Mouse (Mus musculus) liver, embryonic 14.5 days (tissue): Measurements from ENCODE around the gene Btbd9. TPM values are rescaled to one million over a fixed set of nuclear protein-coding genes. Genes with fewer than 3 reads are reported as not detected.

Source experiments
- ATAC-seq: fragments of 200-750 bp; cut with Nextera tagmentation; 2 replicates; pipeline ENCODE4 v1.8.0; 2017; ENCODE audit warnings: moderate number of reproducible peaks, mild to moderate bottlenecking, moderate library complexity; ENCODE audit not compliant: insufficient read depth
- DNase-seq, 3 experiments: peaks; one replicate each; pipeline ENCODE4 v3.0.0-alpha.2; 2012 to 2013; ENCODE audit warnings: low read depth in 3 of 3, low spot score in 3 of 3
- H3K27ac ChIP-seq: fragments of 300-500 bp; sonication (generic); 2 replicates; pipeline ENCODE4 v1.5.1; 2014; ENCODE audit warnings: moderate library complexity, mild to moderate bottlenecking, control low read depth, inconsistent platforms
- H3K27me3 ChIP-seq: fragments of 300-500 bp; sonication (generic); 2 replicates; pipeline ENCODE4 v1.6.1; 2014; ENCODE audit warnings: mild to moderate bottlenecking, low read length, moderate library complexity; ENCODE audit not compliant: control insufficient read depth, insufficient read depth
- H3K36me3 ChIP-seq: fragments of 300-500 bp; sonication (generic); replicated peaks from 2 replicates; pipeline ENCODE4 v1.6.1; 2014; ENCODE audit warnings: low read depth; ENCODE audit not compliant: control insufficient read depth, insufficient read depth
- H3K4me1 ChIP-seq, 2 experiments: fragments of 200-500 bp in 1 of 2; fragments of 300-500 bp in 1 of 2; sonication (generic) in 1 of 2; replicated peaks; 2 replicates each; pipeline ENCODE4 v1.6.1; 2012 to 2014; ENCODE audit warnings: antibody characterized with exemption in 1 of 2, inconsistent platforms in 1 of 2, low read length in 1 of 2; ENCODE audit not compliant: control insufficient read depth in 2 of 2, insufficient read depth in 2 of 2
- H3K4me2 ChIP-seq: fragments of 300-500 bp; sonication (generic); 2 replicates; pipeline ENCODE4 v1.6.1; 2014; ENCODE audit warnings: low read depth, mild to moderate bottlenecking, control low read depth, moderate library complexity
- H3K4me3 ChIP-seq, 2 experiments: fragments of 200-500 bp in 1 of 2; fragments of 300-500 bp in 1 of 2; sonication (generic) in 1 of 2; 2 replicates each; pipeline ENCODE4 v1.5.1; 2012 to 2014; ENCODE audit warnings: low read depth in 2 of 2, low read length in 2 of 2, mild to moderate bottlenecking in 2 of 2, control low read depth in 1 of 2, inconsistent platforms in 1 of 2, moderate library complexity in 1 of 2; ENCODE audit not compliant: insufficient read depth in 1 of 2
- H3K9ac ChIP-seq: fragments of 300-500 bp; sonication (generic); replicated peaks from 2 replicates; pipeline ENCODE4 v1.6.1; 2014; ENCODE audit warnings: mild to moderate bottlenecking, control low read depth, moderate library complexity
- H3K9me3 ChIP-seq: fragments of 300-500 bp; sonication (generic); 2 replicates; pipeline ENCODE4 v1.6.1; 2016; ENCODE audit warnings: low read length, mixed read lengths; ENCODE audit not compliant: control insufficient read depth
- CTCF ChIP-seq: IDR thresholded peaks from 2 replicates; pipeline ENCODE4 v1.5.1; 2016; ENCODE audit warnings: antibody characterized with exemption, low read depth, control low read depth
- EP300 ChIP-seq: IDR thresholded peaks from 2 replicates; pipeline ENCODE4 v1.6.1; 2016; ENCODE audit warnings: antibody characterized with exemption, low read depth
- WGBS: fragments of 180-500 bp; shearing (Covaris S2); extraction: QIAGEN DNeasy Blood & Tissue Kit; methylation state at CpG from one replicate; pipeline ENCODE4 v1.1.7; 2014; ENCODE audit not compliant: insufficient replicate concordance; 5-methylcytosine and 5-hydroxymethylcytosine counted together
- polyA plus RNA-seq, 2 experiments: library from polyadenylated mRNA; depleted of rRNA in 1 of 2; stranded (reverse) in 1 of 2; unstranded in 1 of 2; fragments of >200 nt; fragmentation: Nextera tagmentation in 1 of 2; extraction: Ambion mirVana in 1 of 2; gene quantifications; 2 replicates each; pipeline versions ENCODE4 v1.2.1 to v1.2.3; 2012 to 2014

Btbd9 gene
- polyA plus RNA-seq, 2 experiments = 2.7 to 9.6 TPM

DNA sequence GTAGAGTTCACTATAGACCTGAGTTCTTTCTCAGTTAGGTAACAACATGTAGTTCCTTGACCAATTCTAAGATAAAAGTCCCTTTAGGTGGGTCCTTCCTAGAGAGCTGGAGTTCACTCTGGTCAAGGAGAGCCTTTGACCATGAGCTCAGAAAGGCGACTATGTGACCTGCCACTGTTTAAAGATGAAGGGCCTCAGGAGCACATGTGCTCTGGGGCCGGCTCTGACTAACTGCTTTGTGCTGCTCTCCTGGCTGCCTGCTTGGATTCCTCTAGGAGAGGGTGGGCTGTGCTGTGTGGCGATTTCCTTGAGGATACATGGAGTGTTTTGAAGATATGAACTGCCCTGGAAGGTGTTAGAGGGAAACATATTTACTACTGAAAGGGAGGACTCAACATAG is 382.2 kb downstream of the Btbd9 start:
- Histone ChIP-seq H3K9me3 (no peaks in the 10 kb centered on the region), H3K4me1 (no peaks in the 10 kb centered on the region), H3K4me2 (no peak overlapping the region), H3K9ac (no peak overlapping the region), H3K27me3 (no peaks in the 10 kb centered on the region), H3K36me3 (no peaks in the 10 kb centered on the region), H3K4me3 (no peak overlapping the region), H3K27ac (no peak overlapping the region)
- no peak for DNase-seq
- 68% methylated on average over 3 of the region's 3 CpGs for WGBS
- no peak for ATAC-seq
- TF ChIP-seq EP300 = no peak

DNA sequence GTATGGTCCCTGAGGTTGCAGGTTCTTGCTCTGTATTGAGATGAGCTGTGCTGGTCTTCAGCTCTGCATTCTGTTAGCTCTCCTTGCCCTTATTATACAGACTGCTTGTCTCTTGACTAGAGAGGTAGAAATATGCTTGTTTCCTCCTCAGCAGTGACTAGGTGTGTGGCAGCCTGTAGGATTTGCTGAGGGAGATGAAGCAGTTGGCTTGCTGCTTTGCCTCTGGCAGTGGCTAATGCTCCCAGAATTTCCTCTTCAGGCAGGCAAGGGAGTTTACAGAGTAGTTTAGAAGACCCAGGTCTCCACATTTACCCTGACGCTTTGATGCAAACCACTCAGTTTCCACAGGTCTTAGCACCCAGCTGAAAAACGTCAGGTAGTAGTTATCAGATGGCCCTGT is 382.7 kb downstream of the Btbd9 start:
- Histone ChIP-seq H3K4me1 (no peaks in the 10 kb centered on the region), H3K9me3 (no peaks in the 10 kb centered on the region)
- TF ChIP-seq EP300 (no peak), CTCF (no peak)

GRCm38 (mm10) chr17:30192416-30193005 is 383.8 kb downstream of the Btbd9 start:
- H3K36me3 ChIP-seq = no peaks in the 10 kb centered on the region
- no peaks in the 10 kb centered on the region for H3K27me3 ChIP-seq
- 91% methylated on average over 26 of the region's 26 CpGs for WGBS

More for the DNA sequence above, 382.7 kb downstream of the Btbd9 start:
- DNase-seq = no peak
- no peak overlapping the region for H3K27ac ChIP-seq
- H3K4me3 ChIP-seq = no peak overlapping the region
- WGBS = 58% methylated on average over 2 of the region's 2 CpGs
- ATAC-seq = no peak
- no peaks in the 10 kb centered on the region for H3K27me3 ChIP-seq
- H3K36me3 ChIP-seq = no peaks in the 10 kb centered on the region
- H3K9ac ChIP-seq = no peak overlapping the region
- H3K4me2 ChIP-seq = no peak overlapping the region

GRCm38 (mm10) chr17:30191097-30191640 is 385.1 kb downstream of the Btbd9 start:
- DNase-seq (no peak), ATAC-seq (no peak)
- Histone ChIP-seq H3K27me3 (no peaks in the 10 kb centered on the region), H3K9ac (no peak overlapping the region), H3K4me3 (no peak overlapping the region), H3K4me1 (no peaks in the 10 kb centered on the region), H3K9me3 (no peaks in the 10 kb centered on the region), H3K36me3 (no peaks in the 10 kb centered on the region), H3K4me2 (no peak overlapping the region), H3K27ac (no peak overlapping the region)
- 75% methylated on average over 11 of the region's 11 CpGs for WGBS
- TF ChIP-seq EP300 (no peak), CTCF (no peak)

More at GRCm38 (mm10) chr17:30192416-30193005, 383.8 kb downstream of the Btbd9 start:
- H3K4me3 ChIP-seq = no peak overlapping the region
- H3K4me2 ChIP-seq = no peak overlapping the region
- no peaks in the 10 kb centered on the region for H3K9me3 ChIP-seq
- H3K9ac ChIP-seq = no peak overlapping the region
- no peak for ATAC-seq
- no peak for TF ChIP-seq CTCF
- no peak for TF ChIP-seq EP300
- H3K4me1 ChIP-seq = no peaks in the 10 kb centered on the region
- DNase-seq = no peak
- H3K27ac ChIP-seq = no peak overlapping the region

DNA sequence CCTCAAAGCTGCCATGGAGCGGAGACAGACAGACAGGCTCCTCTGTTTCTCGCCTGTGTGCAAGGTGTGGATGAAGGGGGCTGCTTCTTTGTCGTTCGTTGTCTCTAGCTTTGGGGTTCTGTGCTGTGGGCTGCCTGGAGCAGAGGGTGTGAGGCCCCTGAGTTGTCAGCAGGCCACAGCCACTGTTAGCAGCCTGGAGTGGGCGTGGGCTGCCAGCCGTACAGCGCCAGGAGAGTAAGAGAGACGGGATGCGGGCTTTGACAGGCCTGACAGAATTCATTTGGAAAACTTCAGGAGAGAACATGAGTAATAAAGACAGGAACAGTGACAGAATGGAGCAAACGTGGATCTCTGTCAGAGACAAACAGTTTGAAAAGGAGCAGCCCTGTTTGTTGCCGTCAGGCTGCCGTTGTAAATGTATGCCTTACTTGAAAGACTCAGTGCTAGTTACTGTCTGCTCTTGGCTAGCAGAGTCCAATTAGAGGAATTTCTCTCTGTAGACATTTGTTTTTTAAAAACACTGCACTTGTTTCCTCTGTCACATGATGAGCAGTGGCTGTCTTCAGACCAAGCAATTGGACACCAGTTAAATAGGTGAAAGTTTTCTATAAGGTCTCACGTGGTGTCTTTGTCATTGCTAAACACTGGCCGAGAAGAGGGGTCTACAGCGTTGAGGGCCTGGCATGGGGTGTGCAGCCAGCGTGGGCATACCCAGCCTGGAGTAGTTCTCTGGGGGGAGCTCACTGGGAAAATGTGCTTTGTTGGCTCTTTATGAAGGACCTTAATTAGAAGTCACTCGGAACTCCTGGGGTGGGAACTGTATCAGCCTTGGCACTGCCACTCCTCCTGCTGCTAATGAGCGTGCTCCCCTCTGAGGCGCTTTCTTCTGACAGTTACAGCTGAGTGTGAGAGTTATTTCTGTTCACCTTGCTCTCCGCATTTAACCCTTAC is 388.0 kb downstream of the Btbd9 start:
- Histone ChIP-seq H3K4me2 (no peak overlapping the region), H3K4me1 (no peaks in the 10 kb centered on the region), H3K36me3 (no peaks in the 10 kb centered on the region), H3K27me3 (no peaks in the 10 kb centered on the region), H3K9me3 (no peaks in the 10 kb centered on the region), H3K4me3 (no peak overlapping the region), H3K9ac (no peak overlapping the region), H3K27ac (no peak overlapping the region)
- DNase-seq = no peak
- no peak for ATAC-seq
- TF ChIP-seq EP300 (no peak), CTCF (no peak)
- WGBS = 65% methylated on average over 20 of the region's 20 CpGs
